Mouse (Mus musculus): ENCODE measurements around the gene Avil. TPM values are rescaled to one million over a fixed set of nuclear protein-coding genes. Genes with fewer than 3 reads are reported as not detected.

The Avil gene
- total and polyA plus RNA-seq, 2 experiments from 2014 or later: 0.52 to 0.98 TPM

GRCm38 (mm10) chr10:126972988-126973387 lies 27.5 kb upstream of the Avil start:
- no peaks in the 10 kb centered on the region for H3K27me3 ChIP-seq (ENCODE audit: insufficient read depth, low read length)
- no peak for TF ChIP-seq CTCF (IDR thresholded peaks at IDR 0.05; ENCODE audit: low read depth)
- H3K4me2 ChIP-seq (ENCODE audit: low read depth, low read length): no peak overlapping the region
- no peak overlapping the region for H3K4me3 ChIP-seq (ENCODE audit: low read length)
- no peaks in the 10 kb centered on the region for H3K4me1 ChIP-seq (ENCODE audit: insufficient read depth, low read length)
- 29% methylated on average over 7 of the region's 7 CpGs for WGBS
- H3K27ac ChIP-seq: no peak overlapping the region
- no peaks in the 10 kb centered on the region for H3K36me3 ChIP-seq (ENCODE audit: insufficient read depth, low read length)
- DNase-seq (ENCODE audit: low spot score) (no peak), ATAC-seq (no peak)
- H3K9ac ChIP-seq (replicated peaks; ENCODE audit: low read length): no peak overlapping the region
- no peaks in the 10 kb centered on the region for H3K9me3 ChIP-seq (ENCODE audit: low read length)

- no peaks in the 10 kb centered on the region for H3K27me3 ChIP-seq (ENCODE audit: insufficient read depth, low read length)
- no peaks in the 10 kb centered on the region for H3K36me3 ChIP-seq (ENCODE audit: insufficient read depth, low read length)
- H3K9ac ChIP-seq (replicated peaks; ENCODE audit: low read length): no peak overlapping the region
- H3K4me2 ChIP-seq (ENCODE audit: low read depth, low read length): no peak overlapping the region
- no peaks in the 10 kb centered on the region for H3K9me3 ChIP-seq (ENCODE audit: low read length)
- H3K4me3 ChIP-seq (ENCODE audit: low read length): no peak overlapping the region
- WGBS: 71% methylated on average over 6 of the region's 6 CpGs
- no peak overlapping the region for H3K27ac ChIP-seq
- no peak for DNase-seq (ENCODE audit: low spot score)
- TF ChIP-seq CTCF (IDR thresholded peaks at IDR 0.05; ENCODE audit: low read depth): no peak
- ATAC-seq: no peak
- H3K4me1 ChIP-seq (ENCODE audit: insufficient read depth, low read length): 0 out of 2 replicates have a peak, but pooled peaks cover 3% of the 10 kb centered on the region
Observed at GRCm38 (mm10) chr10:126975706-126976105, 24.8 kb upstream of the Avil start.

- no peak for TF ChIP-seq CTCF (IDR thresholded peaks at IDR 0.05; ENCODE audit: low read depth)
- ATAC-seq (no peak), DNase-seq (ENCODE audit: low spot score) (no peak)
- Histone ChIP-seq H3K4me1 (ENCODE audit: insufficient read depth, low read length) (peaks cover 16% of the 10 kb centered on the region), H3K9me3 (ENCODE audit: low read length) (no peaks in the 10 kb centered on the region), H3K36me3 (ENCODE audit: insufficient read depth, low read length) (no peaks in the 10 kb centered on the region), H3K27ac (no peak overlapping the region), H3K9ac (replicated peaks; ENCODE audit: low read length) (no peak overlapping the region), H3K4me3 (ENCODE audit: low read length) (no peak overlapping the region), H3K27me3 (ENCODE audit: insufficient read depth, low read length) (no peaks in the 10 kb centered on the region), H3K4me2 (ENCODE audit: low read depth, low read length) (no peak overlapping the region)
- WGBS: 21% methylated on average over 4 of the region's 4 CpGs
Observed at GRCm38 (mm10) chr10:126977076-126977475, 23.4 kb upstream of the Avil start.

GRCm38 (mm10) chr10:126978277-126978994 lies 22.1 kb upstream of the Avil start, which contains the start of gene Ctdsp2:
TSS of gene Ctdsp2 (plus strand) at chr10:126978717.
- Histone ChIP-seq H3K4me3 (ENCODE audit: low read length) (peak within 1 kb of the TSS; percentile 98), H3K27me3 (ENCODE audit: insufficient read depth, low read length) (no peaks in the 10 kb centered on the region), H3K9ac (replicated peaks; ENCODE audit: low read length) (peak within 1 kb of the TSS; percentile 96), H3K4me1 (ENCODE audit: insufficient read depth, low read length) (peaks cover 28% of the 10 kb centered on the region), H3K9me3 (ENCODE audit: low read length) (no peaks in the 10 kb centered on the region), H3K27ac (peak within 1 kb of the TSS; percentile 99), H3K36me3 (ENCODE audit: insufficient read depth, low read length) (no peaks in the 10 kb centered on the region), H3K4me2 (ENCODE audit: low read depth, low read length) (peak within 1 kb of the TSS; percentile 91)
- TF ChIP-seq CTCF (IDR thresholded peaks at IDR 0.05; ENCODE audit: low read depth): peak; percentile 14; the same call in 1 of the 2 replicates
- ATAC-seq: peak; percentile 93
- WGBS: 1% methylated on average over 49 of the region's 56 CpGs
- DNase-seq (ENCODE audit: low spot score): peak; percentile 99

GRCm38 (mm10) chr10:126979121-126979635 lies 21.3 kb upstream of the Avil start:
- Histone ChIP-seq H3K4me3 (ENCODE audit: low read length) (peak overlapping the region; percentile 98), H3K9ac (replicated peaks; ENCODE audit: low read length) (peak overlapping the region; percentile 96), H3K4me1 (ENCODE audit: insufficient read depth, low read length) (peaks cover 34% of the 10 kb centered on the region), H3K27me3 (ENCODE audit: insufficient read depth, low read length) (no peaks in the 10 kb centered on the region), H3K9me3 (ENCODE audit: low read length) (no peaks in the 10 kb centered on the region), H3K4me2 (ENCODE audit: low read depth, low read length) (peak overlapping the region; percentile 91), H3K27ac (peak overlapping the region; percentile 99), H3K36me3 (ENCODE audit: insufficient read depth, low read length) (no peaks in the 10 kb centered on the region)
- peak; percentile 28 for ATAC-seq
- DNase-seq (ENCODE audit: low spot score): peak; percentile 57
- whole genome bisulfite sequencing: 3% methylated on average over 36 of the region's 62 CpGs
- no peak for TF ChIP-seq CTCF (IDR thresholded peaks at IDR 0.05; ENCODE audit: low read depth)

GRCm38 (mm10) chr10:126979636-126980151 lies 20.8 kb upstream of the Avil start:
- peak overlapping the region; percentile 91 for H3K4me2 ChIP-seq (ENCODE audit: low read depth, low read length)
- peaks cover 39% of the 10 kb centered on the region for H3K4me1 ChIP-seq (ENCODE audit: insufficient read depth, low read length)
- peak overlapping the region; percentile 99 for H3K27ac ChIP-seq
- 0 out of 2 replicates have a peak, but pooled peaks have one; percentile 12 for ATAC-seq
- H3K9me3 ChIP-seq (ENCODE audit: low read length): no peaks in the 10 kb centered on the region
- peak; percentile 70 for DNase-seq (ENCODE audit: low spot score)
- H3K36me3 ChIP-seq (ENCODE audit: insufficient read depth, low read length): no peaks in the 10 kb centered on the region
- TF ChIP-seq CTCF (IDR thresholded peaks at IDR 0.05; ENCODE audit: low read depth): no peak
- H3K9ac ChIP-seq (replicated peaks; ENCODE audit: low read length): peak overlapping the region; percentile 96
- under 1% methylated on average over 41 of the region's 57 CpGs for WGBS
- H3K27me3 ChIP-seq (ENCODE audit: insufficient read depth, low read length): no peaks in the 10 kb centered on the region
- H3K4me3 ChIP-seq (ENCODE audit: low read length): peak overlapping the region; percentile 98

All from hindbrain, postnatal 0 days (tissue).